Mouse (Mus musculus) liver, embryonic 11.5 days (tissue): Measurements from ENCODE around the gene Rarg. TPM values are rescaled to one million over a fixed set of nuclear protein-coding genes. Genes with fewer than 3 reads are reported as not detected.

Experiments used
- ATAC-seq: fragments of 200-750 bp; cut with Nextera tagmentation; replicated peaks from 2 replicates; pipeline ENCODE4 v1.8.0; 2017; ENCODE audit warnings: moderate number of reproducible peaks, mild to moderate bottlenecking, moderate TSS enrichment, moderate library complexity; ENCODE audit not compliant: low FRiP score
- DNase-seq: peaks from one replicate; pipeline ENCODE4 v3.0.0-alpha.2; 2017; ENCODE audit warnings: low spot score
- H3K27ac ChIP-seq: fragments of 300-500 bp; sonication (generic); 2 replicates; pipeline ENCODE4 v1.5.1; 2014; ENCODE audit warnings: mild to moderate bottlenecking, low read depth, low read length, control low read depth
- H3K27me3 ChIP-seq: fragments of 300-500 bp; sonication (generic); replicated peaks from 2 replicates; pipeline ENCODE4 v1.6.1; 2014; ENCODE audit warnings: low read length, mixed read lengths; ENCODE audit not compliant: control insufficient read depth, insufficient read depth
- H3K36me3 ChIP-seq: fragments of 300-500 bp; sonication (generic); 2 replicates; pipeline ENCODE4 v1.6.1; 2014; ENCODE audit warnings: mild to moderate bottlenecking, low read length, moderate library complexity, mixed read lengths; ENCODE audit not compliant: control insufficient read depth, insufficient read depth
- H3K4me1 ChIP-seq: fragments of 300-500 bp; sonication (generic); replicated peaks from 2 replicates; pipeline ENCODE4 v1.6.1; 2014; ENCODE audit warnings: low read length, mixed read lengths; ENCODE audit not compliant: control insufficient read depth, insufficient read depth
- H3K4me2 ChIP-seq: fragments of 300-500 bp; sonication (generic); 2 replicates; pipeline ENCODE4 v1.6.1; 2014; ENCODE audit warnings: mild to moderate bottlenecking, control low read depth, moderate library complexity
- H3K4me3 ChIP-seq: fragments of 300-500 bp; sonication (generic); 2 replicates; pipeline ENCODE4 v1.5.1; 2014; ENCODE audit warnings: low read depth, low read length, control low read depth
- H3K9ac ChIP-seq: fragments of 300-500 bp; sonication (generic); 2 replicates; pipeline ENCODE4 v1.6.1; 2014; ENCODE audit warnings: low read depth, low read length, control low read depth
- H3K9me3 ChIP-seq: fragments of 300-500 bp; sonication (generic); 2 replicates; pipeline ENCODE4 v1.6.1; 2016; ENCODE audit warnings: low read length, inconsistent platforms, mixed read lengths; ENCODE audit not compliant: control insufficient read depth
- WGBS: fragments of 180-500 bp; shearing (Covaris S2); extraction: QIAGEN DNeasy Blood & Tissue Kit; methylation state at CpG from one replicate; pipeline ENCODE4 v1.1.7; 2014; 5-methylcytosine and 5-hydroxymethylcytosine counted together
- polyA plus RNA-seq: library from polyadenylated mRNA; unstranded; fragments of >200 nt; fragmentation: Nextera tagmentation; extraction: Ambion mirVana; gene quantifications from 2 replicates; pipeline ENCODE4 v1.2.1, GENCODE M21; 2014

Gene Rarg
- polyA plus RNA-seq, 1 experiment from 2014 or later = 11.5 TPM

- Histone ChIP-seq H3K27me3 (no peaks in the 10 kb centered on the region), H3K4me3 (no peak overlapping the region), H3K9ac (no peak overlapping the region), H3K4me1 (peaks cover 26% of the 10 kb centered on the region), H3K4me2 (no peak overlapping the region), H3K36me3 (peaks cover 43% of the 10 kb centered on the region), H3K9me3 (no peaks in the 10 kb centered on the region), H3K27ac (no peak overlapping the region)
- no peak for DNase-seq
- ATAC-seq = no peak
- 90% methylated on average over 8 of the region's 8 CpGs for WGBS
Measured at GRCm38 (mm10) chr15:102209114-102209513, 48.2 kb downstream of the Rarg start.

GRCm38 (mm10) chr15:102208092-102208561 lies 49.2 kb downstream of the Rarg start:
- no peak for ATAC-seq
- H3K27me3 ChIP-seq = no peaks in the 10 kb centered on the region

GRCm38 (mm10) chr15:102207351-102207750 lies 50.0 kb downstream of the Rarg start:
- no peak overlapping the region for H3K9ac ChIP-seq
- H3K4me3 ChIP-seq = no peak overlapping the region
- H3K27me3 ChIP-seq = no peaks in the 10 kb centered on the region
- H3K4me1 ChIP-seq = peaks cover 32% of the 10 kb centered on the region
- ATAC-seq = no peak
- DNase-seq = no peak
- no peak overlapping the region for H3K4me2 ChIP-seq
- no peak overlapping the region for H3K27ac ChIP-seq
- 81% methylated on average over 3 of the region's 3 CpGs for WGBS
- peaks cover 27% of the 10 kb centered on the region for H3K36me3 ChIP-seq
- H3K9me3 ChIP-seq = no peaks in the 10 kb centered on the region

More at GRCm38 (mm10) chr15:102208092-102208561, 49.2 kb downstream of the Rarg start:
- DNase-seq = no peak
- peaks cover 26% of the 10 kb centered on the region for H3K4me1 ChIP-seq
- 57% methylated on average over 9 of the region's 9 CpGs for WGBS
- peaks cover 35% of the 10 kb centered on the region for H3K36me3 ChIP-seq
- H3K9ac ChIP-seq = no peak overlapping the region
- H3K4me3 ChIP-seq = no peak overlapping the region
- H3K27ac ChIP-seq = no peak overlapping the region
- H3K9me3 ChIP-seq = no peaks in the 10 kb centered on the region
- no peak overlapping the region for H3K4me2 ChIP-seq

- H3K4me1 ChIP-seq = peaks cover 33% of the 10 kb centered on the region
- 82% methylated on average over 8 of the region's 8 CpGs for WGBS
- no peak overlapping the region for H3K27ac ChIP-seq
Measured at GRCm38 (mm10) chr15:102205779-102206178, 51.5 kb downstream of the Rarg start.

GRCm38 (mm10) chr15:102204674-102205505 lies 52.4 kb downstream of the Rarg start, which contains the start of gene Csad:
TSS of gene Csad (minus strand) at chr15:102204724.
- Histone ChIP-seq H3K27me3 (no peaks in the 10 kb centered on the region), H3K4me3 (peak within 1 kb of the TSS; percentile 92), H3K36me3 (peaks cover 21% of the 10 kb centered on the region), H3K27ac (peak within 1 kb of the TSS; percentile 99), H3K9me3 (no peaks in the 10 kb centered on the region), H3K9ac (peak within 1 kb of the TSS; percentile 98), H3K4me1 (peaks cover 33% of the 10 kb centered on the region), H3K4me2 (peak within 1 kb of the TSS; percentile 75)
- WGBS = 69% methylated on average over 19 of the region's 19 CpGs
- ATAC-seq (no peak), DNase-seq (no peak)

More at GRCm38 (mm10) chr15:102205779-102206178, 51.5 kb downstream of the Rarg start:
- no peak for ATAC-seq
- Histone ChIP-seq H3K4me3 (0 out of 2 replicates have a peak overlapping the region, but pooled peaks have one; percentile 11), H3K27me3 (no peaks in the 10 kb centered on the region), H3K4me2 (peak overlapping the region; percentile 75), H3K36me3 (peaks cover 23% of the 10 kb centered on the region), H3K9me3 (no peaks in the 10 kb centered on the region), H3K9ac (no peak overlapping the region)
- DNase-seq = no peak

- H3K4me2 ChIP-seq = peak overlapping the region; percentile 75
- H3K36me3 ChIP-seq = peaks cover 13% of the 10 kb centered on the region
- H3K9me3 ChIP-seq = no peaks in the 10 kb centered on the region
- 0% methylated on average over 31 of the region's 72 CpGs for WGBS
- peak overlapping the region; percentile 99 for H3K27ac ChIP-seq
- ATAC-seq (peak; percentile 51), DNase-seq (peak; percentile 75)
- peak overlapping the region; percentile 92 for H3K4me3 ChIP-seq
- H3K4me1 ChIP-seq = peaks cover 36% of the 10 kb centered on the region
- peak overlapping the region; percentile 98 for H3K9ac ChIP-seq
- no peaks in the 10 kb centered on the region for H3K27me3 ChIP-seq
Measured at GRCm38 (mm10) chr15:102203835-102204381, 53.4 kb downstream of the Rarg start.

- WGBS = 1% methylated on average over 57 of the region's 68 CpGs
- Histone ChIP-seq H3K4me1 (peaks cover 35% of the 10 kb centered on the region), H3K9me3 (no peaks in the 10 kb centered on the region), H3K4me2 (peak within 1 kb of the TSS; percentile 75), H3K27me3 (no peaks in the 10 kb centered on the region), H3K36me3 (peaks cover 8% of the 10 kb centered on the region; the same call in 1 of the 2 replicates), H3K9ac (peak within 1 kb of the TSS; percentile 98), H3K27ac (peak within 1 kb of the TSS; percentile 99), H3K4me3 (peak within 1 kb of the TSS; percentile 92)
- DNase-seq (peak; percentile 95), ATAC-seq (peak; percentile 97)
Measured at GRCm38 (mm10) chr15:102202971-102203834, 54.1 kb downstream of the Rarg start, which contains the start of gene Zfp740. TSS of gene Zfp740 (plus strand) at chr15:102203249.

GRCm38 (mm10) chr15:102198841-102199240 lies 58.5 kb downstream of the Rarg start:
- WGBS = 68% methylated on average over 4 of the region's 4 CpGs
- Histone ChIP-seq H3K27ac (peak overlapping the region; percentile 64), H3K27me3 (no peaks in the 10 kb centered on the region), H3K36me3 (no peaks in the 10 kb centered on the region), H3K9me3 (no peaks in the 10 kb centered on the region), H3K9ac (no peak overlapping the region), H3K4me1 (peaks cover 9% of the 10 kb centered on the region), H3K4me2 (no peak overlapping the region), H3K4me3 (no peak overlapping the region)
- ATAC-seq (no peak), DNase-seq (no peak)
